Mouse (Mus musculus) CD4-positive, CD25-positive, alpha-beta regulatory T cell, adult 4 months (primary cell): ENCODE results near the gene Zbtb7b. TPM values are rescaled to one million over a fixed set of nuclear protein-coding genes. Genes with fewer than 3 reads are reported as not detected.

Experiments used
- ATAC-seq: one replicate; pipeline ENCODE4 v1.8.0; 2017
- polyA plus RNA-seq, 2 experiments: library from polyadenylated mRNA; unstranded; fragments of 100-300 nt; shearing (Covaris generic); gene quantifications; one replicate each; pipeline ENCODE4 v1.2.1; 2017

The Zbtb7b gene
- polyA plus RNA-seq, 2 experiments from 2014 or later, result 11.7 to 13.2 TPM

DNA sequence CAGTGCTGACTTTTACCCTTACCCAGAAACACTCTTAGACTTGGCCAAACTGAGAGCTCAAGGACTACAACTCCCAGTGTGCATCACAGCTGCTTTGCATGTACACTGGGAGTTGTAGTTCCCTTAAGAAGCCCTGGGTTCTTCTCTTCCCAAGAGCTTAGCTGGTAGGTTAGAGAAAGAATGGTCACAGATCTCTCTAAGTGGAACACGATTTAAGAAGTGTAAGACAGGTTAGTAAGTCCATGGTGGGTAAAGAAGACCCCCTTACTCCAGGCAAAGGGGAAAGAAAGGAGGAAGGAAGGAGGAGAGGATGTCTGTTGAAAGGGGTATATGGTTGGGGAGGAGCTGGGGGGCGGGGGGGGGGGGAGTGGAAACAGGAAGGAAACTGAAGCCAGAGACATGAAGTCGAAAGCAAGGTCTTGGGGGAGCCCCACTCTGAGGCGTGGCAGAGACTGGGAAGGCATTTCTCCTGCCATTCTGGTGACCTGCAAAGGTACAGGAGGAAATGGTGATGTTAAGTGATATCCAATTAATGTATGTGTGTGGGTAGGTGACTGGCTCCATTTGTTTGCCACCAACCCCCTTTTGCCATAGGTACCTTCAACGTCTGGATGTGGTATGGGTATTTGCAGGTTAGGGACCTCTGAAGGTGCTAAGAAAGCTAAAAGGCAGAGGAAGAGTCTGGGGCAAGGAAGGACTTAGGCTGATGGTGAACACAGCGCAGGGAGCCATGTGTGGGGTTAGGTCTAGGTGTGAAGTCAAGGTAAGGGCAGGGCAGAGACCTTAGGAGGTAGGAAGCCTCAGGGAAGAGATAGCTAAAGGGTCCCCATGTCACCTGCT is 5.5 kb downstream of the Zbtb7b start:
- ATAC-seq, result peak; percentile 56

DNA sequence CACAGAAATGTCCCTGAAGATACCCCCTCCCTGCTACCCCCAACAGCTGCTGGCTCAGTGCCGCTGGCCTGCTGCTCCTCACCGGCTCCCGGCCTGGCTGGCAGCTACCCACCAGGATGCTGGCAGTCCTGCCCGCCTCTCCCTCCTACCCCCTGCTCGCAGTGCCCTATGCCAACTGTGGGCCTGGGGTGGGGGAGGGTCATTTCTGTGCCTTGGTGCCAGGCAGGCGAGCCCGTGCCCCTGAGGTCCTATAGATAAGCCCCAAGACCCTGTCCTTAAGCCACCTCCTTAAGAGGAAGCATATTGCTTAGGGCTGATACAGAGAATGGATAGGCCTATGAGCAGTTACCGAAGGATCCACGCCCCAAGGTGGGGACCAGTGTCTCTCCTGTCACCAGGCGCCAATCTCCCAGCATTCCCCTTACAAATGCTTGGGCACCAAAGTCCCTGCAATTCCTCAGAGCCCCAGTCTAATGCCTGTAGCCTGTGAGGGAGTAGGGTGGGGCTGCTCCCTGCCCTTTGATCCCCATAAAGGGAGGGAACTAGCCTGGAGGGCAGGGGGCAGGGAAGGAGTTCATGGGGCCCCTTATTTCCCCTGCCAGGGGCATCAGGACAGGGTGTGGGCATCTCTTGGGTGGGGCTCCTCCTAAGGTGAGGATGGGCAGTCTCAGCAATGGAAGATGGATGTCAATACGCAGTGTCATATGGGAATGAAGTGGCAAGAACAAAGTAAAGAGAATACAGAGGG is 6.3 kb downstream of the Zbtb7b start:
- no peak for ATAC-seq

DNA sequence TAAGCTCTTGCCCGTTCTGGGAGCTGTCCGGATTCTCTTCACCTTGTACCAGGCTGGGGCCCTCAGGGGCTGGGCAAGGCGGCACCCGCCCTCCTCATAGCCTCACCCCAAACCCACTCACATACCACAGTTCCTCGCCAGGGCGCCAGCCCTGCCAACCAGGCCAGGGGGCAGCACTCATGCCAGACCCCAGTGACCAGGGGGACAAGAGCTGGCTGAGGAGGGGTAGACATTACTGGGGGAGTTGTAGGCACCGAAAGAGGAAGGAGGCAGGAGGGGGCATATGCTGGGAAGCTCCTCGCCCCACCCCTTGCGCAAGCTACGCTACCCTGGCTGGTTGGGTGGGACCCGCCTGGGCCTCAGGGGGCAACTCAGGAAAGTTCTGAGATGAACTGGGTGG is 6.9 kb downstream of the Zbtb7b start:
- ATAC-seq, result no peak

DNA sequence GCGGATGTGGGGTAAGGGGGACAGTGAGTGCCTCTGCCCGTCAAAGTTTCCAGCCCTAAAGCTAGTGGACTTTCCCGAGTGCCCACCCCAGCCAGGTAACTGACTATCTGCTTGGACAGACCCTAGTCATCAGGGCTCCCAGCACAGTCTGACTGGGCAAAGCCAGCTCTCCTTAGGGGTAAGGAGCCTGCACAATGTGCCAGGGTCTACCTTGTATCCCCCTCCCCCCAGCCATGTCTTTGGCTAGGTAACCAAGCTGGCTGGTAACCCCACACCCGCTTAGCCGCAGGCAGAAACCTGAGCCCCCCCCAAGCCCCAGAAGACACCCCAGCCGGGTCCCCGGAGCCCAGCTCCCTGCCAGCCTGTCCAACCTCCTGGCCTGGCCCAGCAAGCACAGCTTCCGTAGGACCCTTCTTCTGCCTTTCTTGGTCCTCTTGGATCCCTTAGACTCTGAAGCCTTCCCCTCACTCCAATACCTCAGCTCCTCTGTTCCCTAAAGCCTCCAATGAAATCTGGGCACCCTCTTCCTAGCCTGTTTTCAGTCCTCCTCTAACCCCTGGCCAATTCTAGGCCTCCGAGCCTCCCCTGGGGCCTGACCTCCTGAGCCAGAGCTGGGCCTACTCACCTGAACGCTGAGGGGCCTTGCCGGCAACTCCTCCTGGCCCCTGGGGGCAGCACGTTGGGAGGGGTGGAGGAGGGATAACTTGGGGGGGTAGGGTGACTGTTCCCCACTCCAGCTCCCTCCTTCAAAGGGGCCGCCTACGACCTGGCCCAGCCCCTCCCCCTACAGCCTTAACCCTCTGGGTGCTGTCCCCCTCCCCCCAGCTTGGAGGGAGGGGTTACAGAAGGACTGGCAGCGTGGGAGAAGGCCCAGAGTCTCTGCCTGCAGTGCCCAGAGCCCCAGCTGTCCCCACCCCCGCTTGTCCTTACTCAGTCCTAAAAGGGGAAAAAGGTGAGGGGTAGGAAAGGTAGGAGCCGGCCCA is 7.8 kb downstream of the Zbtb7b start:
- ATAC-seq, result peak; percentile 7

DNA sequence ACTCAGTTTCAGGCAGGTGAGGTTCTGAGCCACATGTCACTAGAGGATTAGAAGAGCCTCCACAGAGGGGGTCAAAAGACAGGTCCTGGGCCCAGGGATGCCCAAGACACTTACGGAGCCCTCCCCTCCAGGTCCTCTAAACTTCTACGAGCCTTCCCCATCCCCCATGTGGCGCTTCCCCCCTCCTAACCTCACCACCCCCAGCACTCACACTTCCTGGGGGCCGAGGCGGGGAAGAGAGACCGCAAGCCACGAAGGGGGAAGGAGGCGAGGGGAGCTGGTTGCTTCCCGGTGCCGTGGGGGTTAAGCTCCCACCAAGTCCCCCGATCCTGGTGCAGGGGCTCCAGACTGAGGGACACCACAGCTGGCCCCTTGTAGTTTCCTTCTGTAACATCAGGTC is 9.1 kb downstream of the Zbtb7b start:
- no peak for ATAC-seq

DNA sequence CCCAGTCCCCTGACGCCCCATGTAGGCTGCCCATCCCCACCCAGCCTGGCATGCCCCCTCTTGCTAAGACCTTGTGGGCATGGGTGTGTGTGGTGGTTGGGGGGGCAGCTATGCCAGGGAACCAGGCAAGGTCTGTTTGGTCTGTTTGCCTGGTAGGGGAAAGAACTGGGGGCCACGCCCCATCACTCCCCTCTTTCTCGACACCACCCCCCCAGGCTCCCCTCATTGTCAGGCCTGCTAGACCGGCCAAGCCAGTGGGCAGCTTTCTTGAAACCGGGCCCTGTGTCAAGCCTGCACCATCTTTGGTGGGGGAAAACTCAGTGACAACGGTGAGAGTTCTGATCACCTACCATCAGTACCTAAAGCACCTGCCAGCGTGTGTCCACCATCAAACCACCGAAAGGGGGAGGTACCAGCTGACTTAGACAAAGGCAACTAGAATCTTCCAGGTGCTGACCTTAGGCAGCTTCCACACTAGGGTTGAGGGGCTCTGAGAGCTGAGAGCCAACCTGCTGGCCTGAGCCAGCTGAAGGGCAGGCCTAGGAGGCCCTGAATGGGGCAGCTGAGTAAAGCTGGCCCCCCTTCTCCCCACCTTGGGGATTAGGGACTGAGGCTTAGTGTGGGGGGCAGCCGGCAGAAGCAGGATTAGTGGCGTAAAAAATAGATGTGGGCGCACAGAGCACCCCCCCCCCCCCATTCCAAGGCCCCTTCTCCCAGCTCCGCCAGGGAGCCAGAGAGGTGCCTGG is 10.1 kb downstream of the Zbtb7b start:
- no peak for ATAC-seq

DNA sequence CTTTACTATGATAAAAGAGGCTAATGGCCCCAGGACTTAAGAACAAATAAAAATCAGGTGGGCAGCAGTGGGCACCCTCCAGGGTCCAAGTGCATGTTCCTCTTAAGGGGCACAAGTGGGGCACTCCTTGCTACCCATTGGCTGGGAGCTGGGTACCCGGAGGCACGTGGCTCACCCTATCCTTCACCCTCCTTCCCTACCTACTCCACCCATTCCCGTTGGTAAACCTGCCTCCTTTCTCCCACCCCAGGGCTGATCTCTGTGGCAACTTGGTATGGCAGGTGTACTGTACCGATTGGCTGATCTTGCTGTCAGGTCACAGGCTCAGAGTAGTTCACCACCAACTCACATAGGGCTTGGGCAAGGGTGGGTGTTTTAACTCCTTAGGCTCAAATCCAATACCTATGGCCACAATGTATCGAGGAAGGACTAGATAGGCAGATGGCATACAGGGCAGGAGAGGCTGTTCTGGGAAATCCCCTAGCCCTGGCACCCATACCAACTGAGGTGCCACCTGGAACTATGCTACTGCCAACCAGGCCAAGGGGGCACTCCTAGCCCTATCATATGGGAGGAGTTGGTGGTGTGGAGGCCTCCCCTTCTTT is 10.8 kb downstream of the Zbtb7b start:
- ATAC-seq, result no peak

DNA sequence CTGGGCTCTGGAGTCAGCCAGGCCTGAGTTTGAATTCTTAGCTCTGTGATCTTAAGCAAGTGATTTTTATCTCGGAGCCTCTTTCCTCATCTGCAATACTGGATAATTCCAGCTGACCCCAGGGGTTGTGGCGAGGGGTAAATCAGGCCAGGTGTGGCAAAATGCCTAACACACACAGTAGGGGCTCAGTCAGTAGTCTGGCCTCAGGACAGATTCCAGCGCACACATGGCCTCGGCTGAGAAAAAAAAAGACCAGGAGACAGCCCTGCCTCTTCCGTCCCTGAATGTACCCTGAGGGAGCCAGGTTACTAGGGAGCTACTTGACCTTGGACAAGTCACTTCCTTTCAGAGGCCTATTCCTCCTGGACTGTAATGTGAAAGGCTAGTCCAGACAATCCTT is 11.6 kb downstream of the Zbtb7b start:
- no peak for ATAC-seq

DNA sequence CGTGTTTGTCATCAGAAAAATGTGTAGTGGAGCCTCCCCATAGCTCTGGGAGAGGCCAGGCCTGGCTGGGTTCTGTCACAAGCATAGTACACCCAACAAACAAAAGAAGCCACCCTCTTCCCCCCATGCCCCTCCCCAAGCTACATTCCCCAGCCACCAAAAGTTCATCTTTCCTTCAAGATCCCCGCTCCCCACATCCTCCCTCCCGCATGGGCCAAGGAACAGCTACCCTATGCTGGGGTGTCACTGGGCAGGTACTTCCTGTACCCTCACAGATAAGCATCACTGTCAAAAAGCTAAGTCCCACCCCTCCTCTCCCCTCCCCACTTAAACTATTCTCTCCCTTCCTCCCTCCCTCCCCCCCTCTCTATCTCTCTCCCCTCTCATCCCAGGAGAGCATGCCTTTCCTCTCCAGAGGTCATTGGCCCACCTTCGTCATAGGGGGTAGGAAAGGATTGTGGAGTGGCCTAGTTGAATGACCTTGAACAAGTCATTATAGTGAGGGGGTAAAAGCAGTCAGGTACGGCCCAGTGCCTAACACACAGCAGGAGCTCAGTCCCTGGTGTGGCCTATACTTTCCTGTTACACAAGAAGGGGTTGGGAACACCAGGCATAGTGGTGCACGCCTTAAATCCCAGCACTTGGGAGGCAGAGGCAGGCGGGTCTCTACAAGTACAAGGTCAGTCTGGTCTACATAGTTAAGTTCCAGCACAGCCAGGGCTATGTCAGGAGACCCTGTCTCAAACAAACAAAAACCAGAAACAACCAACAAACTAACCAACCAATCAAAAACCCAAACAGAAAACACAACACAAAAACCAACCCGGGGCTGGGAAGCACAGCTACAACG is 12.3 kb downstream of the Zbtb7b start:
- ATAC-seq, result peak; percentile 57

DNA sequence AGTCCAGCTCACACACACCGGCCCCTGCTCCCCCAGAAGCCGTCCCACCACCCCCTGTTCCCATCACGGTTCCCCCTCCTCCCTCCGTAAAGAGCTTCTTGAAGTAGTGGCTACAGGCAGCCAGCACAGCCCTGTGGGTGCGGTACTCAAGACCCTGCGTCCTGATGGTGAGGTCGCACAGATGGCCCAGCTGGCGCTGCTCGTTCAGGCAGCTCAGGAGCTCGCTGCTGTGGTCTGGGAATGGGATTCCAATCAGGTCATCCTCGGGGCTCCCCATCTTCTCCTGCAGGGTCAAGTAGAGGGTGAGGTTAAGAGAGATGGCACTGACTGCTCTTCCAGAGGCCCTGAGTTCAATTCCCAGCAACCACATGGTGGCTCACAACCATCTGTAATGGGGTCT is 13.3 kb downstream of the Zbtb7b start:
- ATAC-seq, result no peak

DNA sequence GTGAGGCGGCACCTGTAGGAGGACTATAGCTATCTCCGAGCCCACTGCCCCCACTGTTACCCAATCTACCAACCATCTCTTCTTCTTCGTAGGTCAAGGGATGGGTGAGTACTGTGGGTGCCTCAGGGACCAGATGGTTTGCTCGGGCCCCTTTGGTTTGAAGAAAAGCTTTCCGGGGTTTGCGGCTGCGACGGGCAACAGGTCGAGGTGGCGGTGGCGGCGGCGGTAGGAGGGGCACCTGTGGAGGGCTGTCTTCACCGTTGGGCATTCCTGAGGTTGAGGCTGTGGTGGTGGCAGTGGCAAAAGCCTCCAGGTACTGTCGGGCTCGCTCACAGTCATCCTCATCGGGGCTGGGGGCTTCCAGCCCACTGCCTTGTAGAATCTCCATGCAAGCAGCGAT is 13.9 kb downstream of the Zbtb7b start:
- no peak for ATAC-seq

DNA sequence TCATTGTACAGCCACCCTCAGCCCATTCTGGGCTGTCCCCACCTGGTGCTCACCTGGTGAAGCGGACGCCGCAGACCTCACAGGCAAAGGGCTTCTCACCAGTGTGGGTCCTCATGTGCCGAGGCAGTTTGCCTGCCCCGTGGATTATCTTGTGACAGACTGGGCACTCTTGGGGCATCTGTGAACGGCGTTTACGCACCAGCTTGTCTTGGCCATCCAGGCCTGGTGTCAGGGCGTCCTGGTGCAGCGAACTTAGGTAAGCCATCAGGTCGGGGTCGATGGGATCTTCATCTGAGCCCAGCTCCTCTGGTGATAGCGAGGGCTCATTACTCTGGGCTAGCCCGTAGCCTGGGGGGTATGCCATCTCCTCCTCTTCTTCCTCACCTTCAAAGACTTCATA is 14.3 kb downstream of the Zbtb7b start:
- no peak for ATAC-seq

DNA sequence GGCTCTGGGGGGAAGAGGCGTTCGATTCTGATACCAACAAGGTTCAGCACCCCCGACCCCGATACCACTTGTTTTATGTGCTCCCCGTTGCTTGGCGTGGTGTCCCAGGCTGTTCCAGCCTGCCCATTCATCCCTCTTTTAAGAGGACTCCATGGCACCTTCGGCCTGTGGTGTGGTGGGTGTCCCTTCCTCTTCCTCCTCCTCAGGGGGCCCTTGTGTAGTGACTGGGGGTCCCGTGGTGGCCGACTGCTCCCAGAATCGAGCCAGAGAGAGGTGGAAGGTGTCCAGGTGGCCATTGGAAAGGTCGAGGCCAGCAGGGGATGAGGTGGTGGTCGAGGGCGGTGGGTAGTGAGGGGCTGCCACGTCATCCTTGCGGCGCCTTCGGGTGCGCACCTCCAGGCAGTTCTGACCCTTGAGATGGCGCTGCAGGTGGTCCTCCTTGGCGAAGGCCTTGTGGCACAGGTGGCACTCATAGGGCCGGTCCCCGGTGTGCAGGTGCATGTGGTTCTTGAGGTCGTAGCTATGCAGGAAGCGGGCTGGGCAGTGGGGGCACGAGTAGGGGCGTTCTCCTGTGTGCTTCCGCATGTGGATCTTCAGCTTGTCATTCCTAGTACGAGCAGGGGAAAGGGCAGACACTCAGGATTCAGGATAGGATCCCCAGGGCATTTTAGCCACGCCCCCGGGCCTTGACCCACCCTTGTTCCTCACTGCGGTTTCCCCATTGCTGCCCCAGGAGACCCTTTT is 15.0 kb downstream of the Zbtb7b start:
- ATAC-seq, result no peak

DNA sequence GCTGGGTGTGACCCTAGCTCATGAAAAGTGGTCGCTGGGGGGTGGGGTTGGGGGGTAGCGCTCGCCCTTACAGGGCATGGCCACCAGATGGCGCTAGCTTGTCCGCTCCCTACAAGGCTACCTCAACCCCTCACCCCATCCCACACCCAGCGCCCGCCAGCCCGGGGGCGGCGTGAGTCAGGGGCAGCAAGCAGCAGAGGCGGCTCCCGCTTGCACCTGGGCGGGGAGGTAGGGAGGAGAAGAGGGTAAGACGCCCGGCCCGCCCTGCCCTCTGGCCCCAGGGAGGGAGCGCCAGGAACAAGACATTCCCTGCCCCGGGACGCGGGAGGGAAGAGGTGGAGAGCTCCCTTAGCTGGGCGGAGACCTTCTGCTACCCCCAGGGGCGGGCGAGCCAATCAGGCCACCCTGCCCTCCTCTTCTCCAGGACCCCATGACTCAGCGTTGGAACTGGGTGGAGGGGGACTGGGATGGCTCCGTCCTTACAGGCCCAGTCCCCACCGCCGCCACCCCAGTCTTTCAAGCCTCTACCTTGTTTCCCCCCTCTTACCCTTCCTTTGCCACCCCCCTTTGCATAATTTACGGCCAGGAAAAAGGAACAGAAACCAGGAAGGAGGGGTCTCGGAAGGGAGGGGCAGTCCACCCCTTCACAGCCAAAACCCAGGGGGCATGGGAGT is 16.0 kb downstream of the Zbtb7b start:
- ATAC-seq, result peak; percentile 43

DNA sequence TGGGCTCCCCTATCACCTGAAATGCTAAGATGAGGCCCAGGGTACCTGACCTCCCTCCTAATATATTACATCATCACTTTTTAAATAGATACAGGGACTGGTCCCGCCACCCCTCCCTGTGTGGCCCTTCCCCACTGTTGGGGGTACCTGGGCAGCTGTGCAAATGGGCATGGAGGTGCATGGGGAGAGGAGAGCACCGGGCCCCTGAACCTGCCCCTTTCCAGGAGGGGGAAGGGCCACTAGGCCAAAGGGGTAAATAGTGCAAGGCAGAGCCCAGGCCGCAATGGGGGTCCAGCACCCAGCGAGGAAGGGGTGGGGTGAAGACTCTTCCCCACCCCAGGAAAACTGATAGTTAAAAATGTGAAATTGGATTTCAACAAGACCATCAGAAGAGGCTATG is 16.7 kb downstream of the Zbtb7b start:
- ATAC-seq, result no peak

DNA sequence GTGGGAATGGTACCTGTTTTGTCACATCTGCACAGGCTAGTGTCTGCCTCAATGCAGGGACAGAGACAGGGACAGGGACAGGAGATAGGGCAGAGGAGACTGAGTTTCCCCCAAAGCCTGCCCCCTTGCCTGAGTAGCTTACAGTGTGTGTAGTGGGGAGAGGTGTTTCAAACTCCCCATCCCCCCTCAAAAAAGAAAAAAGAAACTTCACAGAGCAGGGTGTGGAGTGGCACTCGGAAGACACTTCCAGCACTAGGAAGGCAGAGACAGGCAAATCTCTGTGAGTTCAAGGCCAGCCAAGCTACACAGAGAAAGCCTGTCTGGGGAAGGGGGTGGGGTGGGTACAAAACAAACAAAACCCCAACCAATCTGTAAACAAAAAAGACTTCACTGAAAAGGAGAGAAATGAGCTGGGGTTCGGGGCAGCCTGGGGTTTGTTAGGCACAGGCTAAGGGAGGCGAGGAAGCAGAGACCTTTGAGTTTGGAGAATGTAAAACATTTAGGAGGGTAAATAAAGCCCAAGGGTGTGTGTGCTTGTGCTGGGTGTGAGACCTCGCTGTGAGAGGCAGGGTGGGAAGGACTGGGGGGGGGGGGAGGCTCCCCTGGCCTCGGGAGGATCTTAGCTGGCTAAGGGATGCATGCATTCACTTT is 20.9 kb downstream of the Zbtb7b start:
- no peak for ATAC-seq

DNA sequence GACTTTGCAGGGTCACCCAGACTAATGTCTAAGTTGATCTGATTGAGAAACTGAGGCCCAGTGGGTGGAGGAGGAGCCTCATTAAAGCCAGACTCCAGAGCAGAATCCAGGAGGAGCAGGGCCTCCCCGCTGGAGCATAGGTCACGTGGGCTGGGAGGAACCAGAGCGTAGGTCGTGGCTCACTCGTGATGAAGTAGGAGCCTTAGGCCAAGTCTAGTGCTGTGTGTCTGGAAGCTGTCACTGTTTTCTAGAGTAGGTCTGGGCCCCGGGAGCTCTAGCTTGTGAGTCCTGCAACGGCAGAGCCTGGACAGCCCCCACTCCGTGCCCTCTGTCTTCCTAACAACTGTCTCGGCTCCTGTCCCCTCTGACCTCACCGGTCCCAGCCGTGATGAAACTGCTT is 27.2 kb downstream of the Zbtb7b start:
- no peak for ATAC-seq

DNA sequence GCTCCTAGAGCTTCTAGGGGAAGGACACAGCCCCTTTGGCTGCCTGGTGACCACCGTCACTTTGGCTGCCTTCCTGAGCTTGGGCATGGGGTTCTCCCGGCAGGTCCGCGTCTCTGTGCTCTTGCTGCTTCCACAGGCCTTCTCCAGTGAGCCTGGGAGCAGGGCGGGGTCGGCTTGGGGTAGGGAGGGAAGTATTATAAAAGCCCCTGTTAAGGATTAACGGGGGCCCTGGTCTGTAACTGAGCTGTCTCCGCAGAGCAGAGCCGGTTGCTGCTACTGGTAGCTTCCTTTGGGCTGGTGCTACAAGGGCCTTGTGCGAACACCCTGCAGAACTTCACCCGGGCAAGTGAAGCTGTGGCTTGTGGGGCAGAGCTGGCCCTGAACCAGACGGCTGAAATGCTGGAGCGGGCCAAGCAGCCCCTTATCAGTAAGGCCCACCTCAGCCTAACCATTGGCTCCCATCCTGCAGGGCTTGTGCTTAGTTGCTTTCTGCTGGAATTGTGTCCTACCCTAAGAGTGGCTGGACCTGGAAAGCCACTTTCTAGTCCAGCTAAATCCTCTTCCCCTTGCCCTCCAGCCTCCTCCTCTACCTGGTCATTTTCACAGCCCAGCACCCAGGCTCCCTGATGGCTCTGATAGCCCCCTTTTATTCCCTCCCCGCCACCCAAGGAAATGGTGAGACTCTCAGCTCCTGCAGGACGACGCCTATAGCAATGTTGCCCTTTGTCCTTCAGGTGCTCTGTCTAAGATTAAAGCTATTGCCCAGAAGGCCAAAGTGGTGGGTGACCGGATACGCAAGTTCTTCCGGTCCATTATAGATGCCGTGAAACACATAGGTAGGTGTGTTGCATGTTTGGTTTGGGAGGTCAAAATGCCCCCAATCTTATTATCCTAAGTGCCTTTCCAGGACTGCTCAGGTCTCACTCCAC is 28.8 kb downstream of the Zbtb7b start:
- no peak for ATAC-seq
